Mouse (Mus musculus) layer of hippocampus, postnatal 36 days (tissue): Measurements from ENCODE around the gene Kcna5. TPM values are rescaled to one million over a fixed set of nuclear protein-coding genes. Genes with fewer than 3 reads are reported as not detected.

ENCODE experiments used
- DNase-seq, 2 experiments: peaks; one replicate each; pipeline ENCODE4 v3.0.0; 2022
- total RNA-seq, 2 experiments: library from RNA; stranded (reverse); gene quantifications; 2 replicates each; pipeline ENCODE4 v1.2.3; 2021

Kcna5 gene
- 1 to 10 TPM; 1.3 to 1.6 TPM for total RNA-seq

- peak in 1 of 2 experiments; percentile 6 for DNase-seq
Observed at GRCm38 (mm10) chr6:126535208-126535910, at the start of gene Kcna5. TSS of gene Kcna5 (minus strand) at chr6:126535412.

GRCm38 (mm10) chr6:126583075-126583474, 47.9 kb upstream of the Kcna5 start:
- no peak for DNase-seq

- peak in 1 of 2 experiments; percentile 30 for DNase-seq
Observed at GRCm38 (mm10) chr6:126581632-126582031, 46.4 kb upstream of the Kcna5 start.

- DNase-seq, result no peak
Observed at GRCm38 (mm10) chr6:126580571-126580970, 45.4 kb upstream of the Kcna5 start.

GRCm38 (mm10) chr6:126577415-126577814, 42.2 kb upstream of the Kcna5 start:
- no peak for DNase-seq

GRCm38 (mm10) chr6:126576566-126576965, 41.4 kb upstream of the Kcna5 start:
- DNase-seq, result no peak

GRCm38 (mm10) chr6:126574778-126575177, 39.6 kb upstream of the Kcna5 start:
- DNase-seq, result no peak

GRCm38 (mm10) chr6:126573021-126573420, 37.8 kb upstream of the Kcna5 start:
- no peak for DNase-seq

GRCm38 (mm10) chr6:126569809-126570208, 34.6 kb upstream of the Kcna5 start:
- peak in 1 of 2 experiments; percentile 40 for DNase-seq

- DNase-seq, result no peak
Observed at GRCm38 (mm10) chr6:126568046-126568830, 33.0 kb upstream of the Kcna5 start.

- DNase-seq, result no peak
Observed at GRCm38 (mm10) chr6:126567326-126567725, 32.1 kb upstream of the Kcna5 start.

- DNase-seq, result no peak
Observed at GRCm38 (mm10) chr6:126564376-126564775, 29.2 kb upstream of the Kcna5 start.

- DNase-seq, result peak; percentile 83 to 84
Observed at GRCm38 (mm10) chr6:126563898-126564297, 28.7 kb upstream of the Kcna5 start.

- DNase-seq, result no peak
Observed at GRCm38 (mm10) chr6:126561702-126562101, 26.5 kb upstream of the Kcna5 start.

GRCm38 (mm10) chr6:126560696-126561095, 25.5 kb upstream of the Kcna5 start:
- DNase-seq, result no peak

- DNase-seq, result no peak
Observed at GRCm38 (mm10) chr6:126560036-126560435, 24.8 kb upstream of the Kcna5 start.

GRCm38 (mm10) chr6:126558276-126558675, 23.1 kb upstream of the Kcna5 start:
- no peak for DNase-seq

- DNase-seq, result peak; percentile 43 to 52
Observed at GRCm38 (mm10) chr6:126553812-126554211, 18.6 kb upstream of the Kcna5 start.

GRCm38 (mm10) chr6:126551862-126552395, 16.7 kb upstream of the Kcna5 start:
- peak; percentile 21 to 41 for DNase-seq

GRCm38 (mm10) chr6:126544107-126545036, 9.2 kb upstream of the Kcna5 start:
- DNase-seq, result no peak

- no peak for DNase-seq
Observed at GRCm38 (mm10) chr6:126542724-126543123, 7.5 kb upstream of the Kcna5 start.

- DNase-seq, result no peak
Observed at GRCm38 (mm10) chr6:126537512-126537911, 2.3 kb upstream of the Kcna5 start.
